Mouse (Mus musculus): ENCODE results near the gene Nck2.

Nck2 gene

DNA sequence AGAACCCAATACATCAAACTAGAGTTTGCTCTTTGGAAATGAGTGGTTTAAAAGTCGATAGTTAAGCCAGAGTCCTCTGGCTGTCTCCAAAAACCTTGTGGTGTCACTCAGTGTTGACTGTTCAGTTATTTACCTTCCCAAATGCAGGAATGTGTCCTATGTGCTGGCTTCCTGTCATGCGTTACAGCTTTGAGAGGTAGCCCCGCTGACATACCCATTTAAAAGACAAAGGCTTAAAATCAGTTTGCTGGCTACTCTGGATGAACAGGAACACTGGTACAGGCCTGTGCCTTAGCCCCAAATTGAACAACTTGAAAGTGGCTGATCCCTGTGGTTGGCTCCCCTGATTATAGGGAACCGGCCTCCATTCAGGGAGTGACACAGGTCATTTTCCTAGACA lies 126.7 kb downstream of the Nck2 start:
- DNase-seq (ENCODE audit: inconsistent ontology term) = no peak

DNA sequence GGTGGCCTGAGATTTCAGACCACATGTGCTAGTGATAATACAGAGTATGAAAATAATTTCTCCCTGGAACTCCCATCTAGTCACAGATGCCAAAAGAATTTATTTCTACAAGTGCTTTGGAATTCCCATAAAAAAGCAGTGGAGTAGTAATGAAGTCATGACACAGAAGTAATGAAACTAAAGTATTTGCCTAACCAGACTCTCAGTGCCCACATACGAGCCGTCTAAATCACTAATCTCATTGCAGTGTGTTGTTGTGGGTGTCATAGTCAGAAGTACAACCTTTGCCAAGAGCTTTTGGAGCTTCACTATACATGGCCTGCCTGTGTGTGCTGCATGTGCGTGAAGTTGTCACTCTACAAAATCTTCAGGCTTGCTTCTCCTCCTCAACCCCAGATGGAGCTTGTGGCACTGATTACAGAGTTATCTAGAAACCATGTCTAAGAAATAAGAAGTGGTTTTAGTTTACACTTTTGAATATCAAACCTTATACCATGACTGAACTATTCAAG lies 130.5 kb downstream of the Nck2 start:
- no peak for DNase-seq (ENCODE audit: inconsistent ontology term)

DNA sequence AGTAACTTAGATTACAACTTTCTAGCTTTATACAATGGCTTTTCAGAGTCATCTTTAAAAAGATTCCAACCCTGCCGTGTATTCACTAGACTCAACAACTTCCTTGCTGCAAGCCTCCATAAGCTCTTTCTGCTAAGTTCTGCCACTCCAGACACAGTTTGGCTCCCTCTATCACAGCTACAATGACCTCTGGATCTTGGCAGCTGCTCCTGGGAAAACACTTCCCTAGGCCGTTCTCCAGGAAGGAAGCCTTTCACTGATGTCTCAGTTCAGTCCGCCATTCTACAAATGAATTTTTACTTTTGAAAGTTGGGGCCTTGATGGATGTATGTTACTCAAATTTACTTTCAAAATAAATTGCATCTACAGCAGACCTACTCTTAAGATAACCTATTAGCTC lies 133.0 kb downstream of the Nck2 start:
- no peak for DNase-seq (ENCODE audit: inconsistent ontology term)

DNA sequence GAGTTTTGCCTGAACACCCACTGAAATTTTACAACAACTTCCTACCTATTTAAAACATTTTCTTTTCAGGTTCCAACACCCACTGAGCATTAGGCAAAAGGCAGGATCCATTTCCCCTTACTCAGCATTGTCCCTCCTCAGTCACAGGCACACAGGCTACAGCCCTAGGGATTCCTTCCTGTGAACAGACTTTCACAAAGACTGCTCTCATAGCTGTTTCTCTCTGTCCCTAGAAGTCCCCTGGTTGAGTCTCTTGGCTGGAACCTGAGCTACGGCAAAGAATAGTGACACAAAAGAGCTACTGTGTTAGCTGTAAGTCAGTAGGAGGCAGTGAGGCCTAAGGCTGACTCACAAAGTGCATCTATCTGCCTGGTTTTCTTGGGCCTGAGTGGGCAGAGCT lies 139.2 kb downstream of the Nck2 start:
- DNase-seq (ENCODE audit: inconsistent ontology term) = peak; percentile 80

DNA sequence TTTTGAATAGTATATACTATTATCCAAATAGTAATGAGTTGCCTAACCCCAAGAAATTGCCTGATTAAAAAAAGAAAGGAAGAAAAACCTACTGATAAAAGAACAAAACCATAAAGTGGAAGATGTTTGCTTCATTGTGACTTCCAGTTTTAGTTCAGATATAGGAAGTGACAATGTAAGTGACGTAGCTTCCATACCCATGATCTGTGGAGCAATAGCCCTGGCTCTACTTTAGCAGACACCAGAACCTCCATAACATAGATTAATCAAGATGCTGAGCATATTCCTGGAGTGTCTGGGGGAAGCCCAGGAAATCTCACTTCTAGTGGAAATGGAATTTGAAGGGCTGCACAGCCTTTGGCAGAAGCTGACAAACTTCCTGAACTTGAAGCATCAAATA lies 144.6 kb downstream of the Nck2 start:
- no peak for DNase-seq (ENCODE audit: inconsistent ontology term)

DNA sequence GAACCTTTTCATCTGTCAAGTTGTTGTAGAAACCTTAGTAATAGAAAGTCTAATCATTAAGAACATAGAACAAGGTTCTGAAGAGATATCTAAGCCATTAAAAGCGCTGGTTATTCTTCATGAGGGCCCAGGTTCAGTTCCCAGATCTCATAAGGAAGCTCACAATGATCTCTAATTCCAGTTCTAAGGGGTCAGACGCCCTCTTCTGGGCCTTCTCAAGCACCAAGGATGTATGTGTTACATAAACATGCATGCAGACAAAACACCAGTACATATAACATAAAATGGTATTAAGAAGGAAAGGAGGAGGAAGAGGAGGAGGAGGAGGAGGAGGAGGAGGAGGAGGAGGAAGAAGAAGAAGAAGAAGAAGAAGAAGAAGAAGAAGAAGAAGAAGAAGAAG lies 145.5 kb downstream of the Nck2 start:
- no peak for DNase-seq (ENCODE audit: inconsistent ontology term)

DNA sequence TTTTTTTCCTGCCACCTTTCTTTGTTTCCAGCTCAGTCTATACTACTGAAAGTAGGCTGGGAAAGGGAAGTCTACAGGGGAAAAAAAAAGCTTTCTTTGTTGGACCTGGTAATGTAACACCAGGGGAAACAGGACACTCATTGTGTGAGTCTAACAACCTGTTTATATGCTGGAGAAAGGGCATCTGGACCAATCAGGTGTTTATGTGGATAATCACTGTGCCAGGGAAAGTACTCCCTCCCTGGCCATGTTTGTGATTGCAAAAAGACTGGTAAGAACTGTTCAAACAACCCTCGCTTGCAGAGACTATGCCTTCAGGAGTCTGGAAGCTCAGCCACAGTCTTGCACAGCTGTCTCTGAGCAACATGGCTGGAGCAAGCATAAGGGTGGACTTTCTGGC lies 146.3 kb downstream of the Nck2 start:
- no peak for DNase-seq (ENCODE audit: inconsistent ontology term)

DNA sequence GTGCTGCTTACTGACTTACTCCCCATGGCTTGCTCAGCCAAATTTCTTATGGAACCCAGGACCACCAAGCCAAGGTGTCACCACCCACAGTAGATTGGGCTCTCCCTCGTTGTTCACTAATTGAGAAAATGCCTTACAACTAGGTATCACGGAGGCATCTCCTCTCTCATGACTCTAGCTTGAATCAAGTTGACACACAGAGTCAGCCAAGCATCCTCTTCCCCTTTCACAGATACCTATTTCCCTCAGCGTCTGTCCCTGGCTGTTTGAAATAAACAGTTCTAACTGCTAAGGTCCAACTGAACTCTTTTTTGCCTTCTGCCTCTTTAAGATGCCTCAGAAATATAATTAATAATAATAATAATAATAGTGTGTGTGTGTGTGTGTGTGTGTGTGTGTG lies 148.7 kb downstream of the Nck2 start:
- DNase-seq (ENCODE audit: inconsistent ontology term) = no peak

DNA sequence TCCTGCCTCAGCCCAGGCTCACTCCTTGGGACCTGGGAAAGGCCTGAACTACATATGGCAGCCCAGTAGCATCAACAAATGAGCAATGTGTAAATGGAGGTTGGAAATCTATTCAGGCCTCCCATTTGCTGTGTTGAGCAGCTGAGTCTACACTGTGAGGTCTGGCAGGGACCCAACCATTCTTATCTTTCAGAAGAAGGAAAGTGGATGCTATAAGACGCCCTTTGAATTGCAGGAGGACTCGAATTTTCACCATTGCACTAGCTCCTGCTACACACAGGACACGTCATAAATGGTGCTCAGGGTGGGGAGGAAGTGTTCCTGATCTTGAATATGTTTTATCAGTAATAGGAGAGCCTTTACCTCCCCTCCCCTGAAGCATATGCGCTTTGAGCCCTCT lies 150.4 kb downstream of the Nck2 start:
- no peak for DNase-seq (ENCODE audit: inconsistent ontology term)

DNA sequence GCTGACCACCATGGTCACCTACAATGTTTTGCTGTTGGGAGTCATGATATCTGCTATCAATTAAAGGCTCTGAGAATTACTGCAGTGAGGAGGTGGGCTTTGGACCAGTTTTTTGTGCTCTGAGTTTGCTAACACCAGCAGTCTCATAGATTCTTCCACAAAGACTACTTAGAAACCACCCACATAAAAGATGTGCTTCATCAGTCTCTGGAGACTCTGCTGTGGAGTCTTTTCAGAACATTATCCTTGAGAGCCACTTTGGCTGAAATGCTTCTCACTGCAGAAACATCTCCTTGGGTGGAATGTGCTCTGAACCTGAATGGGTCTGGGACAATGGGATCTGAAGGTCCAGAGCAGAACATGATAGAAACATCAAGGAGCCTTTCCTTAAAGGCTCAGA lies 153.4 kb downstream of the Nck2 start:
- DNase-seq (ENCODE audit: inconsistent ontology term) = no peak

DNA sequence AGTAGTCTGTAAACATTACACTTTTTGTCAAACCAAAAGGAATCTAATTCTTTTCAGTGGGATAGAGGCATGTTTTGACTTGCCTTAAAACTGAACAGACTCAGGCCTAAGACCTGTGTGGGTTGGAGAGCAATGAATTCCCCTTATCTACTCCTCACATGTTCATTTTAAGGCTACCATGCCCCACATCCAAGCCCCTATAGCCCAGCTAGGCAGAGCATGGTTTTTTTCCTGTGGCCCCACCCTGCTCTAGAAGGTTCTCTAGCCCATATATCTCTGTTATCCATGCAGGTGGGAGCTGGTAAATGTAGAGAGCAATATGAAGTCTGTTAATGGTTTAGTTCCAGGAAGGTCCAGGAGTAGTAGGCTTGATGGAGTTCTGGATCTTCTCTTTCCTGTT lies 155.1 kb downstream of the Nck2 start:
- no peak for DNase-seq (ENCODE audit: inconsistent ontology term)

DNA sequence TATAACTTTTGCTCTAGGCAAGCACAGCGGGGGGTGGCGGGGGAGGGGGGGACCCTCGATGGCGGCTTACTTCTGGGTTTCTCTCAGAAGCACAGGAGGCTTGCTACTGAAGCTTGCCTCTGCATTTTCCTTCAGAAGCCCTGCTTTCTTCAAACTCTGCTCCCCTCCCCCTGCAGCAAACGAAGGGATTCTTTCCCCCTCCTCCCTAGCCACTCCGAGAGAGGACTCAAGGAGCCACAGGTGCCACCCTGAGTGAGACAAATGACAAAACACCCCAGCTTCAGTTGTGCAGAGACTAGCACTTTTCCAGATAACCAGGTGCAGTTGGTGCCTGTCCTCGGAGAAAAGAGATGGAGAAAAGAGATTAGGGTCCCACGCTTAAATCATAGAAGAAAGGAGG lies 156.7 kb downstream of the Nck2 start:
- DNase-seq (ENCODE audit: inconsistent ontology term) = no peak

DNA sequence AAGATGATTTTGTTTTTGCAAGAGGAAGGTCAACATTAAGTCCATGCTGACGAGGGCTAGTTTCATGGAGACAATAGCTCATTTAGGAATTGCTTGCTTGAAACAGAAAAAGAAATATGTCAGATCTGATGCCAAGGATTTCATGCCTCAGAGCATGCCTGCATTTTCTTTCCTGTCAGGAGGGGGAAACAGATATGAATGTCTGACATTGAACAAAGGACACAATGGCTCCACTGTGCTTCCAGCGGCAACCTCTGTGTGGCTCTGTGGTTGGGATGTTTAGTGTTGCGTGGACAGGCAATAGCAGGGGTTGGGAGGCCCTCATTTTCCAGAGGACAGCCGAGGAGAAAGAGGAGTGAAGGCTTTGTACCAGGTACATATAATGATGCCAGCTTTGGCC lies 171.6 kb downstream of the Nck2 start:
- DNase-seq (ENCODE audit: inconsistent ontology term) = peak; percentile 99
